Mouse (Mus musculus) ES-Bruce4 (cell line): ENCODE measurements around the gene Slc39a2. TPM values are rescaled to one million over a fixed set of nuclear protein-coding genes. Genes with fewer than 3 reads are reported as not detected.

Experiments
- H3K27ac ChIP-seq: 2 replicates; pipeline ENCODE4 v1.5.1; 2012; ENCODE audit warnings: low read length, inconsistent platforms; ENCODE audit not compliant: insufficient read depth
- H3K27me3 ChIP-seq: 2 replicates; pipeline ENCODE4 v1.6.1; 2012; ENCODE audit warnings: mild to moderate bottlenecking, low read length, inconsistent platforms; ENCODE audit not compliant: control insufficient read depth, poor library complexity, insufficient read depth, severe bottlenecking
- H3K36me3 ChIP-seq: 2 replicates; pipeline ENCODE4 v1.6.1; 2012; ENCODE audit warnings: inconsistent platforms, mild to moderate bottlenecking, low read length, moderate library complexity; ENCODE audit not compliant: control insufficient read depth, poor library complexity, insufficient read depth, severe bottlenecking
- H3K4me1 ChIP-seq: one replicate; pipeline ENCODE4 v1.8.1; 2011; ENCODE audit warnings: low read length; ENCODE audit not compliant: control insufficient read depth, insufficient read depth
- H3K4me3 ChIP-seq: 2 replicates; pipeline ENCODE4 v1.5.1; 2011; ENCODE audit warnings: low read depth, mild to moderate bottlenecking, low read length
- H3K9ac ChIP-seq: 2 replicates; pipeline ENCODE4 v1.6.1; 2012; ENCODE audit warnings: low read depth, mild to moderate bottlenecking, inconsistent platforms; ENCODE audit not compliant: poor library complexity, severe bottlenecking
- H3K9me3 ChIP-seq: replicated peaks from 2 replicates; pipeline ENCODE4 v1.6.1; 2012; ENCODE audit warnings: mild to moderate bottlenecking, low read length, inconsistent platforms; ENCODE audit not compliant: control insufficient read depth, poor library complexity, insufficient read depth, severe bottlenecking
- CTCF ChIP-seq: IDR thresholded peaks from one replicate; pipeline ENCODE4 v1.8.1; 2011; ENCODE audit warnings: low read depth, low read length
- EP300 ChIP-seq: IDR thresholded peaks from 2 replicates; pipeline ENCODE4 v1.6.1; 2011; ENCODE audit warnings: low read depth, low read length; ENCODE audit not compliant: insufficient read depth
- POLR2A ChIP-seq: IDR thresholded peaks from one replicate; pipeline ENCODE4 v1.8.1; 2011; ENCODE audit warnings: low read length; ENCODE audit not compliant: insufficient read depth
- polyA plus RNA-seq: library from polyadenylated mRNA; stranded (reverse); fragments of >200 nt; gene quantifications from 2 replicates; pipeline ENCODE4 v1.2.4, GENCODE M21; 2011; ENCODE audit warnings: low read depth; ENCODE audit not compliant: missing spikeins, insufficient read depth, insufficient read length

Gene Slc39a2
- polyA plus RNA-seq, 1 experiment = 2.7 TPM

DNA sequence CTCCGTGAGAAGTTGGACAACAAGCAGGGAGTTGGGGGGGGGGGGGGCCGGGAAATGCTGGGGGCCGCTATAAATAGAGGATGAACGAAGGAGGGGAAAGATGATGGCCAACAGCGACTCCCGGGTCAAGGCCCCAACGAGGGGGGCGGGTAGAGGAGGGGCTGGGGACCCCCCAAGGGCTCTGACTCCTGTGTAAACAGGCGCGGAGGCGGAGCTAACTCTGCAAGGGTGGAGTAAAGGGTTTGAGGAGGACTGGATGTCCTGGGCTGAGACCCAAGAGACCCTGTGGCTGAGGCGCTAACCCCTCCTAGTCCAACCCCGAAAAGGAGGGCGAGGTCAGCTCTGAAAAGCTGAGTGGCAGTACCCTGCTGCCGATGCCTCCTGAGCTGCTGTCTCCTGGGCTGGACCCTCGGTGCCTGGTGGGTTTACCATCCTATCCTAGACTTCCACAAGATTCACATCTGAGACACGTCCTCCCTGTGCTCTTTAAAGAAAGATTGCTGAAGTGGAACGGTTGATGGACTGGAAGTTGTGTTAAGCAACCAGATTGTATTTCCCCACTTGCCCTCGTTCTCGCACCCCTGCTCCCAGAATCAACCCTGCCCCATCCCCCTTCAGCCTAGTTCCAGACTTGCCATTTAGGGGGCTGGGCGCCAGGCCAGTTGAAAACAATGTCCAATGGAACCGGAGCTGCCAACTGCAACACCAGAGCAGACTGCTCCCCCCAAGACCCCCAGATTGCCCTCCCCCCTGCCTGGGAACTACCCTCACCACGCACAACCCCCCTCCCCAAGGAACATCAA is 21.5 kb downstream of the Slc39a2 start, which contains the start of gene Ndrg2:
Gene Ndrg2, minus strand, starts transcription at position 199 of the 803 bp plus-strand sequence.
- no peak for TF ChIP-seq EP300
- no peak for TF ChIP-seq POLR2A
- TF ChIP-seq CTCF = no peak
- Histone ChIP-seq H3K27me3 (no peaks in the 10 kb centered on the region), H3K4me3 (peak within 1 kb of the TSS; percentile 59), H3K27ac (no peak within 1 kb of the TSS), H3K9ac (peak within 1 kb of the TSS; percentile 48), H3K9me3 (no peaks in the 10 kb centered on the region), H3K36me3 (no peaks in the 10 kb centered on the region), H3K4me1 (peaks cover 3% of the 10 kb centered on the region)

DNA sequence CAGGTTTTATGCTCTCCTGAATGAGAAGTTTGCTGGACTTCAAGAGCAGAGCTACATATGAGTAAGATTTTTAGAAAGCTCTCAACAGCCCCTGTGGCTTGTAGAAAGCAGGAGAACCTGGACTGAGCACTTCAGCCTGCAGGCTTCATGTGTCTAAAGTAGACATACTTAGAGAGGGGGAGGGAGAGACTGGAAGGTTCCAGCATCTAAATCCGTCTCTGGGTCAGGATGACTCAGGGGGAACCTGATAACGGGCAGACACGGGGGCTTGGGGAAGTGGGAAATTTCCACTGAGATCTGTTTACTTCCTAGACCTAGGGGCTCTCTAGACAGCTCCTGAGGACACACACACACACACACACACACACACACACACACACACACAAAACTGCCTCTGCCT is 22.3 kb downstream of the Slc39a2 start:
- TF ChIP-seq POLR2A = no peak
- TF ChIP-seq CTCF = no peak
- no peak for TF ChIP-seq EP300
- no peaks in the 10 kb centered on the region for H3K27me3 ChIP-seq
- H3K4me3 ChIP-seq = no peak overlapping the region
- H3K9ac ChIP-seq = no peak overlapping the region
- no peaks in the 10 kb centered on the region for H3K36me3 ChIP-seq
- H3K4me1 ChIP-seq = peaks cover 3% of the 10 kb centered on the region
- no peak overlapping the region for H3K27ac ChIP-seq
- H3K9me3 ChIP-seq = no peaks in the 10 kb centered on the region

DNA sequence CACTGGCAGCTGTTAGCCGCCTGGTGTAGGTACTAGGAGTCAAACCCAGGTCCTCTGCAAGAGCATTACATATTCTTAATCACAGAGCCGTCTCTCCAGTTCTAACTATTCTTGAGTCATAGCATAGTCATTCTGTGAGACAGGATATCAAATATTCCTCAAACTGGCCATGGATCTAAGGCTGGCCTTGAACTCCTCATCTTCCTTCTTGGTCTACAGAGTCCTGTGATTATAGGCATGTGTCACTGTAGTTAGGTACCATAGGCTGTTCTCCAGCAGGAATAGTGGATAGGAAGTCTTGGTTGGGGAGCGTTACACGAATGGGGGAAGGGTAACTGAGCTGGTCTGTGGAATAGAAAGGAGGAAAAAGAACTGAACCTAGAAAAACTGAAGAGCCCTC is 23.9 kb downstream of the Slc39a2 start:
- H3K27ac ChIP-seq = no peak overlapping the region
- TF ChIP-seq POLR2A (no peak), EP300 (no peak), CTCF (no peak)

DNA sequence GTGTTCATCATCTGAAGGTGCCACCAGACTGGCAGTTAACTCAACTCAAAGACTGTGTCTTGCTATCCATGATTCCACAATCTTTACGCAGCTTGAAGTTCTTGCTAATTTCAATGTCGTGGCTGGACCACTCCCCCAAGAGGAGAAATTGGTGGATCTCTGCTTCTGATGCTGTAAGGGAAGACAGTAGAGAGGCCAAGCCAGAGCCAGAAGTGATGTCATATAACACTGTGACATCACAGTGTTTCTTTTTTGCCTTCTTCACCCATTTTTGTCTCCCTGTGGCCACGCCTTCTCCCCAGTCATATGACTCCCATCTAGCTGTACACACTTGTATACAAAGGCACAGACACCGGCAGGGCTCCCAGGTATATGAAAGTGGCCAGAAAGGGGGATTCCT is 25.4 kb downstream of the Slc39a2 start, which contains the start of gene Tppp2:
Gene Tppp2, plus strand, starts transcription at position 301 of the 400 bp plus-strand sequence.
- Histone ChIP-seq H3K4me3 (no peak within 1 kb of the TSS), H3K4me1 (peaks cover 3% of the 10 kb centered on the region), H3K36me3 (no peaks in the 10 kb centered on the region), H3K9ac (no peak within 1 kb of the TSS), H3K27ac (no peak within 1 kb of the TSS), H3K9me3 (no peaks in the 10 kb centered on the region), H3K27me3 (no peaks in the 10 kb centered on the region)
- TF ChIP-seq POLR2A = no peak
- no peak for TF ChIP-seq EP300
- no peak for TF ChIP-seq CTCF

More for the DNA sequence above, 23.9 kb downstream of the Slc39a2 start:
- no peaks in the 10 kb centered on the region for H3K36me3 ChIP-seq
- H3K4me3 ChIP-seq = no peak overlapping the region
- no peaks in the 10 kb centered on the region for H3K9me3 ChIP-seq
- H3K27me3 ChIP-seq = no peaks in the 10 kb centered on the region
- no peak overlapping the region for H3K9ac ChIP-seq
- peaks cover 3% of the 10 kb centered on the region for H3K4me1 ChIP-seq

DNA sequence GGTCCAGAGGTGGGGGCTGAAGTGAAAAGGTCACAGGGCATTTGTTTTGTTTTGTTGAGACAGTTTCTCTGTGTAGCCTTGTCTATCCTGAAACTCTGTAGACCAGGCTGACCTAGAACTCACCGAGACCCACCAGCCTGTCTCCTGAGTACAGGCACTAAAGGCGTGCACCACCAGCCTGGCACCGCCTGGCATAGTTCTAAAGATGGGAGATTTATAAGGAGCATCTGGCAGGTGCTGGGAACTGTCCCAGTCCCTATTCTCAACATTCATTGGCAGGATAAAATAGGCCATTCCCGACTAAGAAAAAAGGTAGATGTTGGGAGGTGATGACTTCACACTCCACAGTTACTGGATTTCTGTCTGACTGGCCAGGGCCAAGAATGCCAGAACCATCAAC is 26.3 kb downstream of the Slc39a2 start:
- no peak overlapping the region for H3K27ac ChIP-seq
- no peaks in the 10 kb centered on the region for H3K36me3 ChIP-seq

More for the DNA sequence above, 26.3 kb downstream of the Slc39a2 start:
- no peaks in the 10 kb centered on the region for H3K27me3 ChIP-seq
- H3K9me3 ChIP-seq = no peaks in the 10 kb centered on the region
- H3K4me3 ChIP-seq = no peak overlapping the region
- H3K9ac ChIP-seq = no peak overlapping the region
- no peak for TF ChIP-seq EP300
- no peak for TF ChIP-seq POLR2A
- no peak for TF ChIP-seq CTCF
- peaks cover 3% of the 10 kb centered on the region for H3K4me1 ChIP-seq
